Mouse (Mus musculus): ENCODE data around the gene Kir3dl2.
"Not testable (repeated sequence)": the region's sequence is repeated elsewhere in the genome, so short reads cannot be mapped to it uniquely, and the experiment has no call there.

Kir3dl2 gene

GRCm38 (mm10) chrX:136543956-136544355 is at the start of gene Kir3dl2:
Kir3dl2 (minus strand) TSS chrX:136544056.
- DNase-seq: not testable (repeated sequence)

- DNase-seq: no peak
Measured at GRCm38 (mm10) chrX:136590897-136591257, 47.0 kb upstream of the Kir3dl2 start.

GRCm38 (mm10) chrX:136590199-136590896 is 46.5 kb upstream of the Kir3dl2 start, which contains the start of gene Tceal3:
Tceal3 (plus strand) TSS chrX:136590842.
- no peak for DNase-seq

GRCm38 (mm10) chrX:136584617-136585016 is 40.8 kb upstream of the Kir3dl2 start:
- DNase-seq: no peak

- DNase-seq: not testable (repeated sequence)
Measured at GRCm38 (mm10) chrX:136569094-136569493, 25.2 kb upstream of the Kir3dl2 start.

- DNase-seq: not testable (repeated sequence)
Measured at GRCm38 (mm10) chrX:136517699-136518098, 26.2 kb downstream of the Kir3dl2 start, which contains the start of gene Kir3dl1. Kir3dl1 (plus strand) TSS chrX:136517999.
